Mouse (Mus musculus): ENCODE data around the gene Pimreg. TPM values are rescaled to one million over a fixed set of nuclear protein-coding genes. Genes with fewer than 3 reads are reported as not detected.

Gene Pimreg
- total RNA-seq, 2 experiments from 2014 or later: 0.25 to 0.53 TPM

DNA sequence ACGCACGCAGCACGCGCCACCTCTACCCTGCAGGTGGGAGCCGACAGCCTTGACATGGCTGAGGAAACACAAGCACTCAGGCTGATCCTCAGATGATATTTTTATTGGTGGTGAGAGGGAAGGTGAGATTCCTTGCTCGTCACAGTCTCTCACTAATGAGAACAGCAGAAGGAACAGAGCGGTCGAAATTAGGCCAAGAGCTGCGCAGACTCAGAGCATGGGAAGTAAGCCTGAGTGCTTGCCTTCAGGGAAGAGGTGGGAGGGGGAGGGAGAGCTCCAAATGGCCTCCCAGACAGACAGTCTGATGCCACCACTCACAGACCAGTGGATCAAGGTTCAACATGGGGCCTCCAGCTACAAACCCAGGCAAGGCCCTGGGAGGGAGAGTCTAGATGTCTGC lies 15.3 kb upstream of the Pimreg start:
- intact Hi-C loops (cut with DNase I): loop anchor here (10.0 kb wide), 2 partner anchors 182 to 552 kb away; no protein-coding TSS in a partner anchor
- no peak for DNase-seq (ENCODE audit: low spot score in 2 of 2)

DNA sequence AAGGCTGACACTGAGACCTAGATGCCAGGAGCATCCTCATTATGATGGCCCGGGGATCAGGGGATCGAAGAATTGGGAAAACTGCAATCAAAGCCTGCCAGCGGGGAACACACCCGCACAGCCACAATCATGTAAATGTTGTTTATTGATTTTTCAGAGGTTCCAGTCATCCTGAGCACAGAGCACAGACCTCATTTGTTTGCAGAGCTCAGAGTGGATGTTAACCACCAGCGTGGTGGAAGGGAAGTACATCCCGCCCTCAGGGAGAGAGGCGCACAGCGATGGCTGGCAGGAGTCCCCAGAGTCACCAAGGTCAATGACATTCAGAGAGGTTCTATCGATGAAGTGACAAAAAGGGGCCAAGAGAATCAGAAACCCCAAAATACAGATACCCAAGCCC lies 14.0 kb upstream of the Pimreg start:
- intact Hi-C loops (cut with DNase I): loop anchor here (10.0 kb wide), 2 partner anchors 183 to 553 kb away; no protein-coding TSS in a partner anchor
- DNase-seq (ENCODE audit: low spot score in 2 of 2): no peak

DNA sequence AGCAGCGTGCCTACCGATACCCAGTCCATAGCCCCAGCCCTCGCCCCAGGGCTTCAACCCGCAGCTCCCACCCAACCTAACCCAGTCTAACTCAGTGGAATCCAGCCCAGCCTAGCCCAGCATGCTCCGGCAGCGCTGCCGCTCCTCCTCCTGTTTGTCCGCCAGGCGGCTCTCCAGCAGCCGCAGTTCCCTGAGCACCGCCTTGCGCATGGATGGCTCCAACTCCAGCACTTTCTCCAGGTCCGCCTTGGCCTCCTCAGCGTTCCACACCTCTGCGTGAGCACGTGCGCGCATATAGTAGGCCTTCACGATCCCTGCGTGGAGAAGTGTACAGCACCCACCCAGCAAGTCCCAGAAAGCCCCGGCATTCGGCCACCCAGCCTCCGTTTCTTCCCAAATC lies 12.7 kb upstream of the Pimreg start:
- intact Hi-C loops (cut with DNase I): loop anchor here (10.0 kb wide), 2 partner anchors 184 to 554 kb away; no protein-coding TSS in a partner anchor
- DNase-seq (ENCODE audit: low spot score in 2 of 2): peak in 1 of 2 experiments; percentile 65

DNA sequence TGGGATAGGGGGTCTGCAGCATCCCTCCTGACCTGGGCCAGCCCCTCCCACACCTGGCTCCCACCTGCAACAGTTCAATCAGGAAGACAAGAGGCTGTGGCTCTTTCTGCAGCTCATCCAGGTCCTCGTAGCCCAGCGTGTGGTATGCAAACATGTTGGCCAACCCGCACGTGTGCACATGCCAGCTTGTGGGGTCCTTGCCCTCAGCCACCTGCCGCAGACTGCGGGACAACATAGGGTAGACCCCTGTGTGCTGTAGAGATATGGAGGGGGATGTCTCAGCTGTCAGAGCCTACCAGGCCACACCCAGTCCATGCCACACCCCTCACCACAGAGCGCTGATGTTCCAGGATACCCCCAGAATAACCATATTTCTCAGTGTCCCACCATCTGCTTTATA lies 10.5 kb upstream of the Pimreg start:
- no peak for DNase-seq (ENCODE audit: low spot score in 2 of 2)
- intact Hi-C loops (cut with DNase I): no loop called here

DNA sequence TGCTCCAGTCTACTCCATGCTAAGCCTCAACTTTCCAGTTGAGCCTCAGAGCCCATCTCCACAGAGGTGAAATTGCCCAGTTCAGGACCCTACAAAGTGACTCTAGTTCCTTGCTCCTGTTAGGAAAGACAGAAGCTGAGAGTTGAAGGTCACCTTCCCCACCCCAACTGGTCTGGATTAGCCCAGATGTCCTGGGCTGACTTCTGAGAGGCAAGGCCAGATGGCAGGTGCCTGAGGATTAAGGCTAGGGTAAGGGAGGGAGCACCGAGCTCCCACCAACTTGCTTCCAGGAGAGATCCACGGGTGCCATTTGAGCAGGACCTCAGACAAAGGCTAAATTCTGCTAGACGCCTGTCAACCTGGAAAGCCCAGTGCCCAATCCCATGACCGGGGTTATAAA lies 9.7 kb upstream of the Pimreg start:
- no peak for DNase-seq (ENCODE audit: low spot score in 2 of 2)
- intact Hi-C loops (cut with DNase I): no loop called here

DNA sequence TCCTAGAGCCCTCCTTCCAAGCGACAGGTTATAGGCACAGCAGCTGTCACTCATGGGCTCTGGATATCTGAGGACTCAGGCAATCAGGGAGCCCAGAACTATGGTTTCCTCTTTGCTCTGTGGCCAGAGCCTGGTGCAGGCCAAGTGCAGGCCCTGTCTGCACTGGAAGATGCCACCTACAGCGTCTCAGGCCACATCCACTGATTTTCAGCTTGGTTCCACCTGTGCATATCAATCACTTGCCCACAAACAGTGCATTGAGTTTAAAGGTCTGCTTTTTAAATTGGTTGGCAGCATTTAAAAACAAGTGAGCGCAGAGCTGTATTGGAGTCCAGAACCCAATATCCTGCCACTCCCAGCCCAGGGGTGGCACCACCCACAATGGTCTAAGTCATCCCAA lies 9.2 kb upstream of the Pimreg start:
- DNase-seq (ENCODE audit: low spot score in 2 of 2): no peak
- intact Hi-C loops (cut with DNase I): no loop called here

DNA sequence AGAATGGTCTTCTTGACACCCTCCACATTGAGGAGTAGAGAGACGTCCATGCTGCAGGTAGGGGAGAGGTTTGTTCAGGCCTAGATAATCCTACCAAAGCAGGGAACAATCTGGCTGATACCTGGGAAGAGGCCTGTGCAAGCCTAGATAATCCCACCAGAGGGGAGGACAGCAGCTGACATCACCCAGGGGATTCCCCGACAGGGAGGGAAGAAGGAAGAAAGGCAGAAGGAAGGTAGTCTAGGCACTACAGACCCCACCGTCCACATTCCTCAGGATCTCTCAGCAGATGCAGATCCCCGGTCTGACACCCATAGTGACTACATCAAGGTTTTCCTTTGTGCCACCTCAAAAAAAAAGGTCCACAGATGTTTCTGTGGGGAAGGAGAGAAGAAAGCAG lies 4.4 kb upstream of the Pimreg start, which contains the start of gene Aipl1:
Aipl1 (minus strand) TSS at position 101 of the 400 bp plus-strand sequence.
- intact Hi-C loops (cut with DNase I): no loop called here
- no peak for DNase-seq (ENCODE audit: low spot score in 2 of 2)

DNA sequence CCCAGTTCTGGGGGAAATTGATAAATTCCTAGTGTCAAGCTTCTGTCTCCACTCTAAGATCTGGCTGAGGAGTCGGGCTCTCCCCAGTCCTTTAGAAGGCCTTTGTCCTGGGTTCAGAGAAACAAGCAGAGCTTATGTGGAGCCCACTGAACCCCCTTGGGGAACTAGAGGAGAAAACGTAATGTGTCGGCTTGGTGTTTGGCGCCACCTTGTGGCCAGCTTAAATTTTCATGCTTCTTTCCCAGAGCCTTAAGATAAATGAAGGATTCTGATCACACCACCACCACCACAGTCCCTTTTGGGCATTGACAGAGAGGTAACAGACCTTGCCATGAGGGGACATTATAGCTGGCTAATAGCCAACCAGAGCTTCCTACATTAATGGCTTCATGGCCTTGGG lies 3.8 kb upstream of the Pimreg start:
- peak; percentile 82 for DNase-seq (ENCODE audit: low spot score in 2 of 2)
- intact Hi-C loops (cut with DNase I): loop anchor here (2.0 kb wide), 1 partner anchor 693 kb away; no protein-coding TSS in a partner anchor

DNA sequence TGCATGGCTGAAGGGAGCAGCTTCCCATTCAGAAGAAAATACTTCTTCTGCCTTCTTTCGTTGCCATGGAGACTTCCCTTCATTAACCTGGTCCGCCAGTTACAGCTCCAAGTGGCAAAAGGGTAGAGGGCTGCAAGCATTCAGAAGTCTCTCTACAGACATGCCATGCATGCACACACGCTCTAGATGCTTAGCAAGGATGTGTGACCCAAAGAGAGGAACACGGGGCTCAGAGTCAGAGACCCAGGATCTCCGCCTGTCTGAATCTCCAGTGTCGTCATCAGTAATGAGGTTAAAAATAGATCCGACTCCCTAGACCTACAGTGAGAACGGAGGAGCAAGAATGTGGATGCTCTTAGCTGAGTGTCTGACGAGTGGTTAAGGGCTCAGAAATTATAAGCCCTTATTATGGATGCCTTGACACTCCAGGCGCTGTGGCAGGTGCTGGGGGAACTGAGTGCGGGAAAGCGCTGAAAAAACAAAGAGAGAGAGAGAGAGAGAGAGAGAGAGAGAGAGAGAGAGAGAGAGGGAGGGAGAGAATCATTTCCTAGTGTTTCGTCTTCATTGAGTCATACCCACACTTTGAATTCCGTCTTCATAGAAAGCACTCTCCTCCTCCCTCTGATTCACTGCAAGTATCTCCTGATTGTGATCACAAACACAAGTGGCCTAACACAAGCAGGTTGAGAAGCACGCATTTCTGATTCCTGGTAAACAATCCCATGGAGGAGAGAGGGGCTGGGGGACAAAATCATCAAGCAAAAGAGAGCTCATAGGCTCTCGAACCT lies 2.0 kb upstream of the Pimreg start:
- intact Hi-C loops (cut with DNase I): loop anchor here (2.0 kb wide), 1 partner anchor 695 kb away; no protein-coding TSS in a partner anchor
- DNase-seq (ENCODE audit: low spot score in 2 of 2): peak in 1 of 2 experiments; percentile 44

DNA sequence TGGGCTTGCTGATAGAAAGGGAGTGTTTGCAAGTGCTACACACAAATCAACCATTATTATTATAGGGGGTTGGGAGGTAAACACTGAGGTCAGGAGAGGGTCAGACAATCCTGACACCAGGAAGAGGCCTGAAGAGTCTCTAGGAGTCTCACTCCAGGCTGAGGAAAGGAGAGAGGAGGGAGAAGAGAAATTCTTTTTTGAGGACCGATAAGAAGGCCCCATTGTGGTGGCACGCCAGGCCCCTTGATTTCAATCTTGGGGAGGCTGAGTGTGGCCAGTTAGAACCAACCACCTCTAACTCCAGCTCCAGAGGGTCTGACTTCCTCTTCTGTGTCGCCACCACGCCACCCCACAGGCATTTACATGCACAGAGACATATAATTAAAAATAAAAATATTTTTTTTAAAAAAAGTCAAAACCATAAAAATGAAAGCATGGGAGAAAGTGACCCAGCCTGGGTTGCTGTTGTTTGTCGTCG lies 503 bp upstream of the Pimreg start:
- intact Hi-C loops (cut with DNase I): no loop called here
- DNase-seq (ENCODE audit: low spot score in 2 of 2): no peak

DNA sequence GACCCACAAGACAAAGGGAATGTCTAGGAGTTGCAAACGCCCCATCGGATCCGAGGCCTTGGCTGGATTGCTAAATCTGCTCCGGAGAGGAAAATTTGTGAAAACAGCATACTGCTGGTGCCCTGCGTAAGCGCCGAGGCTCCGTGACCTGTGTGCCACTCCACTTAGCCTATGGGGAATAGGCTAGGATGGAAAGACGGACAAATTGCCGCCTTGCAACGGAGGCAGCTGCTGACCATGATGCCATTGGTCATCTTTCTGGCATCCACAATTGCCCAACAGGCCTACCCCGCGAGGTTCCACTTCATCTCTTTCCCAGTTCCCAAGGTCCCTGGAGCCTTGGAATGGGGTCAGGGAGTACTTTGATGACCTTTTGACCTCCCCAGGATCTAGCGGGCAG lies 799 bp downstream of the Pimreg start:
- intact Hi-C loops (cut with DNase I): no loop called here
- DNase-seq (ENCODE audit: low spot score in 2 of 2): no peak

DNA sequence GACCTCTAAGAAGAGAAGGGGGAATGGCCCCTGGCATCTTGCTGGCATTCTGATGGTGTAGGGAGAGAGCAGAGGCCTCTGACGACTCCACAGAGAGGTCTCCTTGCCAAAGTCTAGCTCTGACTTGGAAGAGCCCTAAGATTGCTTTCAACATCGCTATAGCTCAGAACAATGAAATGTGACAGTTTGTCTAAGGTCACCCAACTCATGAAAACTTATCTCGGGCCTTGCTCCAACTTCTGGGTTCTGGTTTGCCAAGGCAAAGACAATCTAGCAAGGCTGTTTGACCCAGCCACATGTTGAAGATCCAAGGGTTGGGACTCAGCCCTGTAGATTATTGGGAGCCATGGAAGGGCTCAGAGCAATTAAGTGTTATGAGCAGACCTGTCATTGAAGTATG lies 2.4 kb downstream of the Pimreg start:
- DNase-seq (ENCODE audit: low spot score in 2 of 2): no peak
- intact Hi-C loops (cut with DNase I): no loop called here

DNA sequence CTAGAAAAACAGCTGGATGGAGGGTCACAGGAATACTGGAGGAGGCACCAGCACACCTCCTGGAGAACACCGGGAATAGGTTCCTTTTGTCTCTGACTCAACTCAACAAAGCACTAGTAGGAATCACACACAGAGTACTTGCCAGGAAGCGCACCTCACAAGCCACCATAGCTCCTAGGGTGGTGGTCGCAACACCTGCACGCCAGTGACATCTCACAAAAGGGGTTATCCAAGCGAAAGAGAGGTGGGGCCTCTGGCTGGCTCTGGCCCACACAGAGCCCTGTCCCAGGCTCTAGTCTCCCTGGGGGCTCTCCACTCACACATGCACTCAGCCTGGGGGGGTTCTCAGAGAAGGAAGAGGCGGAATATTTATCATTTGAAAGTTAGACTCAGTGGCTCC lies 6.9 kb downstream of the Pimreg start:
- no peak for DNase-seq (ENCODE audit: low spot score in 2 of 2)
- intact Hi-C loops (cut with DNase I): no loop called here

DNA sequence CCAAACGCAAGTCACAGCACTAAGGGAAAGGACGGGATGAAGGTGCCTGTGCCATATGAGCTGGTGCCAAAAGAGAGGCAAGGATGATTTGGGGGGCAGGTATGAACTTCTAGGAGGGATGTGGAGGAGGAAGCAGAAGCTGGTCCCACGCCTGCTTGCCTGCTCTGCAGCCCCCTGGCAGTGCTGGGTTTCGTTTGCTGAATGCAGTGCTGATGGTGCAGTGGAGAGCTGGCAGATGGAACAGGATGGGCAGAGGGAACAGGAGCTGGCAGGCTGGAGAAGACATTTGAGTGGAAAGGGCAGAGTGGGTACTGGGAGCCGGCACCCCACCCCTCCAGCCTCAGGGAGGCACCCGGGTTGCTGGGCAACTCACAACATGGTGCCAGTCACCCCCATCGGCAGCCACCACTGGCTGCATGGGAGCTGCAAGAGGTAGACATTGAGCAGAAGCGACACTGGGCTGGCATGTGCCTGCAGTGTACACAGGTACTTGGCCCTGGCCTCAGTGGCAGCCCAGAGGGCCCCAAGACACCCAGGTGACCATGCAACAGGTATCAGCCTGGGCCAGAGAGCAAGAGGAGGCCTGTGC lies 7.4 kb downstream of the Pimreg start:
- intact Hi-C loops (cut with DNase I): no loop called here
- no peak for DNase-seq (ENCODE audit: low spot score in 2 of 2)

DNA sequence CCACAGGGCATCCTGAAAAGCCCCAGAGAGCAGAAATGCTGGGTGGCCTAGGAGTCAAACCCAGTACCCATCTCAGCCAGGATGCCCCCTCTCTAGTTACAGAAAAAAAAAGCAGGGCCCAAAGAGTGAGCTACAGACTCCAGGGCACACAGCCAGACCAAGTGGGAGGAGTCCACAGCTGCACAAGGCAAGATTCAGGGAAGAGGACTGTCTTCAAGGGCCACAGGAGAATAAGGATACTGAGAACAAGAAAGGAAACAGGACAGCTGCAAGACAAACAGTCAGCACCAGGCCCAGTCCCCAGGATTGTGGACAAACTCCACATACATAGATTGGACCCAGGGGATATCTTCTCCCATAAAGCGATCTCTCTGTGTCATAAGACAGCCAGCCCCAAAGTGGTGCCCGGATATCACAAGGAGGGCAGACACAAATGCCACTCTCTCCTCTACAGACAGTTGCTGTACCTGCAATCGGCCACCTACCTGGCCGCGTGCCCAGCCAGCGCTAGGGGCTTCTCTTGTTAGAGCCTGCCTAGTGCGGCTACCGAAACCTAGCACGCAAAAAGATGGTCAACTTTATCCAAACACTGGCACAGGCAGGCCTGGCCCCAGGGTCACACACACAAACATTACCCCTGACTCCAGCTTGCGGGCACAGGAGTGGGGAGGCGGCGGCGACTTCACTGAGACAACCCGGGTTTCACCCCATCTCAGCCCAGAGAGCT lies 8.5 kb downstream of the Pimreg start:
- intact Hi-C loops (cut with DNase I): loop anchor here (2.0 kb wide), 1 partner anchor 86 kb away; no protein-coding TSS in a partner anchor
- DNase-seq (ENCODE audit: low spot score in 2 of 2): no peak

DNA sequence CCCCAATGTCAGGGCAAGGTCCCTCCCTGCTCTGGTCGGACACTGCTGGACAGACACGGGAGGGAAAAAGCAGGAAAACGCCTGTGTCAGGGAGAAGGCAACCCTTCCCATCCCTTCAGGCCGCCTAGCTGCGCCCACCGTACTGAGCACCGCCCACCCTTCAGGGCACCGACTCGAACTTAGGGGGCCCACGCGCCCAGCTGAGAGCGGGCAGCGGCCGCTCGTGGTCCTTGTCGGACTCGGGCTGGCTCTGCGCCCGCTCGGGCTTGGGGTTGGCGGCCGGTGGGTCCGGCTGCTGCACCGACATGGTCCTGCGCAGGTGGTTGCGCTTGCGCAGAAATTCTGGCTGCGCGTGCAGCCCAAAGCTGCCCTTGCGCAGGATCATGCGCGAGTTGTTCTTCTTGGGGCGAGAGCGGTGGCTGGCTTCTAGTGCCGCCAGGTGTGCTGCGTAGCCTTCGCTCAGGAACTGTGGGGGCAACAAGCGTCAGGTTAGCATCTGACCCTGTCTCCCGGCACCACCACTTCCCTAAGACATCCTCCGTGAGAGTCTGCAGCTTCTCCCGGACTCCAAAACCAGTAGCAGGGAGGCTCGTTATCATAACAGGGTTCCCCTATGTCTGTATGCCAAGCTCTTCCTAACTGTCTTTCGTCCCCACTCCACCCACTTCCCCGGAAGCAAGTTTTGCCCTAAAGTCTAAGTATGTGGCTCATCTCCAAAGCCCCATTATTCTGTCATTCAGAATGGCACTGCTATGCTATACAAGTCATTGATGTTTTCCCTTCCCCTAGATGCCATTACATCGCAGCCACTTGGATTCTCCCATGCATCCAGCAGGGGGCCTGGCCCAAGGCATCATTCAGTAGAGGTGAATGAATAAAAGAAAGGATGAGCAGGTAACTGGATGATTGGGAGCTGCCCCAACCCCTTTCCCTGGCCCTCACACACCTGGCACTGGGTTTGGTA lies 9.3 kb downstream of the Pimreg start:
- intact Hi-C loops (cut with DNase I): loop anchor here (2.0 kb wide), 1 partner anchor 86 kb away; no protein-coding TSS in a partner anchor
- peak; percentile 66 to 76 for DNase-seq (ENCODE audit: low spot score in 2 of 2)

DNA sequence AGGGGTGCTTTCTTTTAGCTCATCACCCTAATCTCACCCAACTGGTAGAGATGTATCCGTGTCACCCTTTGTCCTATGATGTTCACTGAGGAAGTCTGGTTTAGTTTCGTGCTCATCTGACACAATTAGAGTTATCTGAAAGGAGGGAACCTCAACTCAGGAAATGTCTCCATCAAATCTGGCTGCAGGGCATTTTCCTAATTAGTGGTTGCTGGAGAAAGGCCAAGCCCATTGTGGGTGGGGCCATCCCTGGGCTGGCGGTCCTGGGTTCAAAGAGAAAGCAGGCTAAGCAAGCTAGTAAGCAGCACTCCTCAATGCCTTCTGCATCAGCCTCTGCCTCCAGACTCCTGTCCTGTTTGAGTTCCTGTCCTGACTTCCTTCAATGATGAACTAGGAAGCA lies 10.4 kb downstream of the Pimreg start:
- intact Hi-C loops (cut with DNase I): loop anchor here (1.0 to 2.0 kb wide), 2 partner anchors 93 to 155 kb away; partner anchors contain the start of genes 4933427D14Rik, Gm43951 and Txndc17

DNA sequence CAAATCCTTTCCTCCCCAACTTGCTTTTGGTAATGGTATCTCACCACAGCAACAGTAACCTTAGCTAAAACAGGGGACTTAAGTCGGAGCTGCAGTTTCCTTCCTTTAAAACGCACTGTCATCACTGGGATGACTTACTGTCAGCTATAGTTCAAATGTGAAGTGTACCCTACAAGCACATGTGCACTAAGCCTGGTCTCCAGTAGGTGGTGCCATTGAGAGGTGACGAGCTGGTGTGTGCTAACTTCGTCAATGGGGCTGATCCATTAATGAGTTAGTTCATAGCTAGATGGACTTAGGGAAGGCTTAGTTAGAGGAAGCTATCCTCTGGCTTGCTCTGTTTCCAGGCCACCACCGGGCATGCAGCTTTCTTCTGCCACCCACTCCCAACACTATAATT lies 10.8 kb downstream of the Pimreg start:
- intact Hi-C loops (cut with DNase I): loop anchor here (1.0 to 2.0 kb wide), 2 partner anchors 93 to 154 kb away; partner anchors contain the start of genes 4933427D14Rik, Gm43951 and Txndc17
- peak; percentile 74 to 81 for DNase-seq (ENCODE audit: low spot score in 2 of 2)

More for the DNA sequence above, 10.4 kb downstream of the Pimreg start:
- DNase-seq (ENCODE audit: low spot score in 2 of 2): no peak

DNA sequence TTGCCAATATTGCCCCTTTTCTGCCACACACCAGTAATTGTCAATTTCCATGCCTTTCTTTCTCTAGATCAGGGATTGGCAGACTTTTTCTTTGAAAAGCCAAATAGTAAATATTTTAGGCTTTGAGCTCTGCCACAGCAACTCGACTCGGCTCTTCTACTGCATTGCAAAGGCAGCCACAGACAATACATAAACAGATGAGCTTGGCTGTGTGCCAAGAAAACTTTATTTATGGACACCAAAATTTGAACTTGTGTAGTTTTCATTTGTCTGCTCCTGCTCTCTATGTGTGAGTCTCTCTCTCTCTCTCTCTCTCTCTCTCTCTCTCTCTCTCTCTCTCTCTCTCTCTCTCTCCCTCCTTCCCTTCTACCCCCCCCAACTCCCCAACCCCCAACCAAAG lies 13.3 kb downstream of the Pimreg start:
- intact Hi-C loops (cut with DNase I): no loop called here
- no peak for DNase-seq (ENCODE audit: low spot score in 2 of 2)

All from left cerebral cortex, postnatal 25 days (tissue).